Mouse (Mus musculus): ENCODE data around the gene U2af1l4. TPM values are rescaled to one million over a fixed set of nuclear protein-coding genes. Genes with fewer than 3 reads are reported as not detected.

U2af1l4 gene
- polyA plus RNA-seq, 1 experiment, result 72.3 TPM

DNA sequence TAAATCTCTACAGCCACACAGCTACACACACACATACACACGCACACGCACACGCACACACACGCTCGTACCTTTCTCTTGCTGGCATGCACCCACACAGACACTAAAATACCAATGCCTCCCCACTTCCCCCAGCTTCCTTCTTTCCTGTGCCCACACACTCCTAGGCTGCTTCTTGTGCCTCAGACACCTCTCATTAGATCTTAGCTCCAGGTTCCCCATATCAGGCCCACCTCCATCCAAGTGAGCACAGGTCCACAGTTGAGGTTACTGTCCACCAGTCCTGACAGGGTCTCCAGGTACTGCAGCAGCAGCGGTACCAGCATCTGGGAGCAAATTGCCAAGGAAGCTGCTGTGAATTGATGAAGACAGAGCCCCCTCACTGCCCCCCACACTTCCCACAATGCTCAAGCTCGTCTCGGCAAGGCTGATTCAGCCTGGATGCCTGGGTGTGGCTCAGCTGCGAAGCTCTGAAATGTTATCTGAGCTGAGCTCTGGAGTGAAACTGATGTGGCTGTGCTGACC lies 31.7 kb upstream of the U2af1l4 start:
- peak overlapping the region; percentile 36 for H3K4me3 ChIP-seq
- TF ChIP-seq MYOG (IDR thresholded peaks at IDR 0.05; ENCODE audit: control insufficient read depth in 1 of 3, insufficient read depth in 1 of 3, insufficient read length in 2 of 3, low read depth in 2 of 3) (no peak), POLR2AphosphoS2 (IDR thresholded peaks at IDR 0.05; ENCODE audit: insufficient read length, low read depth) (peak; percentile 71), POLR2A (IDR thresholded peaks at IDR 0.05; ENCODE audit: insufficient read length, low read depth) (peak; percentile 61)
- H3K27me3 ChIP-seq (ENCODE audit: control insufficient read depth, insufficient read depth, insufficient read length), result no peaks in the 10 kb centered on the region
- H3ac ChIP-seq (ENCODE audit: control insufficient read depth, insufficient read length), result no peak overlapping the region
- no peaks in the 10 kb centered on the region for H3K79me2 ChIP-seq (ENCODE audit: control insufficient read depth, insufficient read depth)
- peak overlapping the region; percentile 75 for H3K4me2 ChIP-seq (ENCODE audit: low read depth)
- H3K36me3 ChIP-seq (ENCODE audit: control insufficient read depth, insufficient read depth), result peaks cover 12% of the 10 kb centered on the region

DNA sequence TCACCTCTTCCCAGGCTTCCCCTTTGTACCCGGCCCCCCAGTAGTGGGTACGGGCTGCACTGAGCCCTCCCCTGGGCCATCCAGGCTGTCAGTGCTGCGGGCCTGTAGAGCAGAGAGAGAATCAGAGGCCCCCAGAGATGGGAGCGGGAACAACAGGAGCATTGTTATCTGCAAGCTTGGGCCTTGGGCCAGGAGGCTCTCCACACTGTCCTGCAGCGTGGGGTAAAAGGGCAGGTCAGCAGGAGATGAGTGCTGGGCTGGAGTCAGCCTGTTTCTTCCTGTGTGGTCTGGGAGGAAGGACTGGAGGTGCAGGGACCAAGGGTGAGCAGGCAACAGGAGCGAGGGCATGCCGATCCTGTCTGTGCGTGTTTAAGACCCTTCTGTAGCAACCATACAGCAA lies 30.2 kb upstream of the U2af1l4 start:
- Histone ChIP-seq H3K4me3 (no peak overlapping the region), H3K27me3 (ENCODE audit: control insufficient read depth, insufficient read depth, insufficient read length) (no peaks in the 10 kb centered on the region), H3K4me2 (ENCODE audit: low read depth) (no peak overlapping the region), H3ac (ENCODE audit: control insufficient read depth, insufficient read length) (no peak overlapping the region), H3K36me3 (ENCODE audit: control insufficient read depth, insufficient read depth) (peaks cover 12% of the 10 kb centered on the region), H3K79me2 (ENCODE audit: control insufficient read depth, insufficient read depth) (no peaks in the 10 kb centered on the region)
- TF ChIP-seq MAX (IDR thresholded peaks at IDR 0.05; ENCODE audit: low read depth) (no peak), MYOD1 (IDR thresholded peaks at IDR 0.05; ENCODE audit: control insufficient read depth in 1 of 3, insufficient read length in 2 of 3, low read depth in 2 of 3) (no peak), TCF12 (IDR thresholded peaks at IDR 0.05; ENCODE audit: insufficient read depth, poor library complexity, severe bottlenecking) (no peak), E2F4 (IDR thresholded peaks at IDR 0.05; ENCODE audit: insufficient read depth) (no peak), POLR2AphosphoS2 (IDR thresholded peaks at IDR 0.05; ENCODE audit: insufficient read length, low read depth) (no peak), MYOG (IDR thresholded peaks at IDR 0.05; ENCODE audit: control insufficient read depth in 1 of 3, insufficient read depth in 1 of 3, insufficient read length in 2 of 3, low read depth in 2 of 3) (no peak), USF1 (IDR thresholded peaks at IDR 0.05; ENCODE audit: low read depth) (no peak), TCF3 (IDR thresholded peaks at IDR 0.05; ENCODE audit: insufficient read length, low read depth) (no peak), REST (IDR thresholded peaks at IDR 0.05; ENCODE audit: insufficient read depth, insufficient read length) (no peak), SRF (IDR thresholded peaks at IDR 0.05; ENCODE audit: control insufficient read depth, insufficient read length, low read depth) (no peak), POLR2A (IDR thresholded peaks at IDR 0.05; ENCODE audit: insufficient read length, low read depth) (no peak), CEBPB (IDR thresholded peaks at IDR 0.05; ENCODE audit: insufficient read depth, poor library complexity, severe bottlenecking) (no peak)

DNA sequence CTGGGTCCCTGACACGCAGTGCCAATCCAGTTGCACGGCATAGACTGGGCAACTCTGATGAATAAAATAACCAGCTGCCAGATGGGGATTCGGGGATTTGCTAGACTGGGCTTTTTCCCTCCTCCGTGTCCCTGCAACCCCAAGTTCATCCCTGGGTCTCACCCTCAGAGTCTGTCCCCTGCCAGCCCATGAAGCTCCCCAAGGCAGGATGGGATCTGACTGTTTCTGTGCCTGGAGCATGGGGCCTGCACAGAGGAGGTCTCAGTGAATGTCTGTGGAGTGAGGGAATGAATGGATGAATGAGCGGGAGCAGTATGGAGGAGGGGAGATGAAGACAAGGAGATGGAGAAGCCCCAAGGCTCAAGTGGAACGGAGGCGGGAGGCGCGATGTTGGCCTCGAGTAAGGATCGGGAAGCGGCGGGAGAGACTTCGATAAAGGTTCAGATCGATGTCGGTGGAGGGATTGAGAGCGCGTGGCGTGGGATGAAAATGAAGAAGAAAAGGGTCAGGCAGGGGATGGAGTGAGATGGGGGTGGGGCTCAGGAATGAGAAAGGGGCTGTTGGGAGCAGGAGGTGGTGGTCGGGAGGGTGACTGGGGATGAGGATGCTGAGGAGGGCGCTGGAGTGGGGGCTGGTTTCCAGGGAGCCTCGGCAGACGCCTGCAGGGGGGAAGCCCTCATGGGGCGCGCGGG lies 29.0 kb upstream of the U2af1l4 start:
- no peaks in the 10 kb centered on the region for H3K27me3 ChIP-seq (ENCODE audit: control insufficient read depth, insufficient read depth, insufficient read length)
- H3K4me2 ChIP-seq (ENCODE audit: low read depth), result peak overlapping the region; percentile 69
- peak overlapping the region; percentile 58 for H3ac ChIP-seq (ENCODE audit: control insufficient read depth, insufficient read length)
- TF ChIP-seq POLR2AphosphoS2 (IDR thresholded peaks at IDR 0.05; ENCODE audit: insufficient read length, low read depth), result no peak
- no peak for TF ChIP-seq CEBPB (IDR thresholded peaks at IDR 0.05; ENCODE audit: insufficient read depth, poor library complexity, severe bottlenecking)
- no peak for TF ChIP-seq MYOD1 (IDR thresholded peaks at IDR 0.05; ENCODE audit: control insufficient read depth in 1 of 3, insufficient read length in 2 of 3, low read depth in 2 of 3)
- no peak for TF ChIP-seq TCF3 (IDR thresholded peaks at IDR 0.05; ENCODE audit: insufficient read length, low read depth)
- TF ChIP-seq REST (IDR thresholded peaks at IDR 0.05; ENCODE audit: insufficient read depth, insufficient read length), result no peak
- H3K36me3 ChIP-seq (ENCODE audit: control insufficient read depth, insufficient read depth), result peaks cover 9% of the 10 kb centered on the region
- H3K4me3 ChIP-seq, result peak overlapping the region; percentile 38
- no peaks in the 10 kb centered on the region for H3K79me2 ChIP-seq (ENCODE audit: control insufficient read depth, insufficient read depth)

DNA sequence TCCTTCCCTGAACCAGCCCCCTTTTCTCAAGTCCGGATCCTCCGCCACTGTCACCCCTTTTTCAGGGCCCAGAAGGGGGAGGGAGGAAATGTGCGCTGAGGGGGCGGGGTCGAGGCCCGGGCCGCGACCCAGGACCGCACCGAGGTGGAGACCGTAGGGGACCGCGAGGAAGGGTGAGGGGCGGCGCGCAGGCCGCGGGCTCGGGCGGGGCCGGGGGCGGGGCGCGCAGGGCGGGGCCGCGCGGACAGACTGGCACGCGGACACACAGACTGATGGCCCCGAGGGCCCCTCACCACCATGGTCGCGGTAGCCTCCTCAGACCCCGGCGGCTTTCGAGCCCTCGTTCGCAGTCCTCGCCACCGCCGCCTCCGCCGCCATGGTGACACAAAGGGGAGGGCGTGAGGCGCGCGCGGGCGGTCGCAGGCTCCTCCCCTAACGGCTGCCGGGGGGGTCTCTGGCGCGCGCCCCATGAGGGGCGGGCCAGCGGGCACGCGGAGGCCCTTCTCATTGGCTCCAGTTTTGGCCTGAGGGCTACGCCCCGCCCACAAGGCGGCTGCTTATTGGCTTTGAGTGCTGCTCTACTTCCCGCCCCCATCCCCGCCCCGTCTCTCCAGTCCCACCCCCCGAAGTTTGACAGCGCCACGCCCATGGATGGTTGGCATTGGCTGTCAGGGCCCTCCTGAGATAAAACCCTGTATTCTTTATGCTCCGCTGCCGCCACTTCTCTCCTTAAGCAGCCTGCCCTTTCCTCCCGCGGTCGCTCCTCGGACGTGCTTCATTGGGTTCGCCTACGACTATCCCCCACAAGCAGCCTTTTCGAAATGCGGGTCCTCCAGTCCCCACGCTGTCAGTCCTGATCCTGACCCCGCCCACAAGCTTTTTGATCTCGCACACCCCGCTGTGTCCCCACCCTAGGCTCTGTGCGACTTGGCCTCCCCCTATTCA lies 28.2 kb upstream of the U2af1l4 start, which contains the start of gene Arhgap33:
Arhgap33 (minus strand) TSS at position 428 of the 945 bp plus-strand sequence.
- peak within 1 kb of the TSS; percentile 38 for H3K4me3 ChIP-seq
- peak within 1 kb of the TSS; percentile 58 for H3ac ChIP-seq (ENCODE audit: control insufficient read depth, insufficient read length)
- H3K36me3 ChIP-seq (ENCODE audit: control insufficient read depth, insufficient read depth), result peaks cover 3% of the 10 kb centered on the region
- peak within 1 kb of the TSS; percentile 91 for H3K4me2 ChIP-seq (ENCODE audit: low read depth)
- no peaks in the 10 kb centered on the region for H3K79me2 ChIP-seq (ENCODE audit: control insufficient read depth, insufficient read depth)
- H3K27me3 ChIP-seq (ENCODE audit: control insufficient read depth, insufficient read depth, insufficient read length), result no peaks in the 10 kb centered on the region
- TF ChIP-seq TCF12 (IDR thresholded peaks at IDR 0.05; ENCODE audit: insufficient read depth, poor library complexity, severe bottlenecking) (no peak), E2F4 (IDR thresholded peaks at IDR 0.05; ENCODE audit: insufficient read depth) (no peak), MYOD1 (IDR thresholded peaks at IDR 0.05; ENCODE audit: control insufficient read depth in 1 of 3, insufficient read length in 2 of 3, low read depth in 2 of 3) (no peak), TCF3 (IDR thresholded peaks at IDR 0.05; ENCODE audit: insufficient read length, low read depth) (no peak), MAX (IDR thresholded peaks at IDR 0.05; ENCODE audit: low read depth) (no peak), REST (IDR thresholded peaks at IDR 0.05; ENCODE audit: insufficient read depth, insufficient read length) (no peak), SRF (IDR thresholded peaks at IDR 0.05; ENCODE audit: control insufficient read depth, insufficient read length, low read depth) (peak; percentile 37), POLR2A (IDR thresholded peaks at IDR 0.05; ENCODE audit: insufficient read length, low read depth) (peak; percentile 49), MYOG (IDR thresholded peaks at IDR 0.05; ENCODE audit: control insufficient read depth in 1 of 3, insufficient read depth in 1 of 3, insufficient read length in 2 of 3, low read depth in 2 of 3) (no peak), CEBPB (IDR thresholded peaks at IDR 0.05; ENCODE audit: insufficient read depth, poor library complexity, severe bottlenecking) (no peak), POLR2AphosphoS2 (IDR thresholded peaks at IDR 0.05; ENCODE audit: insufficient read length, low read depth) (peak; percentile 38), USF1 (IDR thresholded peaks at IDR 0.05; ENCODE audit: low read depth) (no peak)

All from myocyte (in vitro differentiated cells).